In genomic region chr1:72764522-72764921, GRCm38 (mm10) we compare ENCODE assay signal across 22 mouse cellular contexts. TPM values are rescaled to one million over a fixed set of nuclear protein-coding genes. Genes with fewer than 3 reads are reported as not detected.
A peak's percentile ranks its signal among the peaks of the same experiment; 100 is the strongest.
DNase-seq lines count a peak whose midpoint lies in the region; ATAC-seq and TF ChIP-seq lines count a peak whose summit lies in the region.
"Had no signal": no experiment of that assay in that cellular context is flagged by ENCODE, and none has a peak within 500 bp of the region (broad histone marks: within the 10 kb centered on the region; RNA-seq: fewer than 3 reads in every experiment).

No protein-coding gene starts in this region.

- no peak for TF ChIP-seq CTCF in stomach, postnatal 0 days (IDR thresholded peaks at IDR 0.05; ENCODE audit: low read depth)

- H3K4me3 ChIP-seq in embryonic facial prominence, embryonic 15.5 days (replicated peaks): no peak overlapping the region
- H3K4me3 ChIP-seq in midbrain, embryonic 10.5 days: no peak overlapping the region; the same call in 1 of the 2 replicates
- H3K4me3 ChIP-seq in stomach, postnatal 0 days (ENCODE audit: low read depth, low read length): no peak overlapping the region
- H3K4me3 ChIP-seq: heart, embryonic 10.5 days; limb, embryonic 10.5 days; stomach, embryonic 15.5 days had no signal

- no peaks in the 10 kb centered on the region for H3K9me3 ChIP-seq in embryonic facial prominence, embryonic 15.5 days (replicated peaks)
- no peaks in the 10 kb centered on the region for H3K9me3 ChIP-seq in midbrain, embryonic 10.5 days (replicated peaks)
- H3K9me3 ChIP-seq in stomach, postnatal 0 days (ENCODE audit: control insufficient read depth, low read length): no peaks in the 10 kb centered on the region
- H3K9me3 ChIP-seq: heart, embryonic 10.5 days; limb, embryonic 10.5 days; stomach, embryonic 15.5 days had no signal

- H3K27ac ChIP-seq in embryonic facial prominence, embryonic 15.5 days (replicated peaks): peak overlapping the region; percentile 74
- H3K27ac ChIP-seq in midbrain, embryonic 10.5 days (replicated peaks): peak overlapping the region; percentile 80
- H3K27ac ChIP-seq in stomach, postnatal 0 days (replicated peaks): 0 out of 2 replicates have a peak overlapping the region, but pooled peaks have one; percentile 40
- H3K27ac ChIP-seq: heart, embryonic 10.5 days; limb, embryonic 10.5 days; liver, embryonic 14.5 days; stomach, embryonic 15.5 days had no signal

- WGBS in embryonic facial prominence, embryonic 15.5 days: 68% methylated on average over 10 of the region's 10 CpGs
- WGBS in midbrain, embryonic 10.5 days: 75% methylated on average over 10 of the region's 10 CpGs
- WGBS in stomach, postnatal 0 days: 82% methylated on average over 10 of the region's 10 CpGs

- TF ChIP-seq EP300 in stomach, postnatal 0 days (optimal IDR thresholded peaks at IDR 0.05): no peak

- no peak overlapping the region for H3K9ac ChIP-seq in embryonic facial prominence, embryonic 15.5 days
- no peak overlapping the region for H3K9ac ChIP-seq in stomach, postnatal 0 days (ENCODE audit: low read length)
- H3K9ac ChIP-seq: liver, embryonic 14.5 days; stomach, embryonic 15.5 days had no signal

- peaks cover 6% of the 10 kb centered on the region for H3K4me1 ChIP-seq in embryonic facial prominence, embryonic 15.5 days
- peaks cover 17% of the 10 kb centered on the region for H3K4me1 ChIP-seq in midbrain, embryonic 10.5 days
- H3K4me1 ChIP-seq in stomach, postnatal 0 days (replicated peaks; ENCODE audit: control insufficient read depth, insufficient read depth): no peaks in the 10 kb centered on the region
- H3K4me1 ChIP-seq: stomach, embryonic 15.5 days had no signal

- peak; percentile 26 for DNase-seq in retina, postnatal 1 day
- DNase-seq in retina, embryonic 14.5 days (ENCODE audit: low spot score): no peak
- DNase-seq in midbrain, embryonic 10.5 days (ENCODE audit: low spot score): peak; percentile 40
- no peak for DNase-seq in stomach, postnatal 0 days (ENCODE audit: low spot score)
- DNase-seq in kidney, postnatal 10 days: no peak
- no peak for DNase-seq in heart, adult 9 months (ENCODE audit: low spot score in 2 of 2)
- DNase-seq: adrenal gland, adult 8-10 months; cerebellum, adult 9-10 months; embryo, embryonic 11 days; gastrocnemius, postnatal 10 days; heart, postnatal 14 days; kidney, adult 9 months; layer of hippocampus, postnatal 36 days; spleen, adult 18-20 months; thymus, postnatal 4 days had no signal

- no peak overlapping the region for H3K4me2 ChIP-seq in embryonic facial prominence, embryonic 15.5 days (replicated peaks)
- no peak overlapping the region for H3K4me2 ChIP-seq in stomach, postnatal 0 days (replicated peaks; ENCODE audit: low read depth)
- H3K4me2 ChIP-seq: stomach, embryonic 15.5 days had no signal

- no peaks in the 10 kb centered on the region for H3K27me3 ChIP-seq in embryonic facial prominence, embryonic 15.5 days
- no peaks in the 10 kb centered on the region for H3K27me3 ChIP-seq in midbrain, embryonic 10.5 days (ENCODE audit: low read depth, poor library complexity, severe bottlenecking)
- H3K27me3 ChIP-seq in stomach, postnatal 0 days (ENCODE audit: control insufficient read depth, insufficient read depth, low read length): no peaks in the 10 kb centered on the region
- H3K27me3 ChIP-seq: stomach, embryonic 15.5 days had no signal

- no peaks in the 10 kb centered on the region for H3K36me3 ChIP-seq in embryonic facial prominence, embryonic 15.5 days
- H3K36me3 ChIP-seq in midbrain, embryonic 10.5 days: no peaks in the 10 kb centered on the region
- H3K36me3 ChIP-seq in stomach, postnatal 0 days (ENCODE audit: control insufficient read depth, insufficient read depth, low read length): no peaks in the 10 kb centered on the region
- H3K36me3 ChIP-seq: heart, embryonic 10.5 days; limb, embryonic 10.5 days; stomach, embryonic 15.5 days had no signal

- ATAC-seq in embryonic facial prominence, embryonic 15.5 days (ENCODE audit: insufficient number of reproducible peaks, low FRiP score, low TSS enrichment, low read depth): no peak
- ATAC-seq in stomach, postnatal 0 days (ENCODE audit: low FRiP score, low TSS enrichment): no peak
- ATAC-seq in cerebellum, adult (ENCODE audit: insufficient number of reproducible peaks, low FRiP score, low TSS enrichment): no peak
- ATAC-seq: lung, postnatal 0 days had no signal

RNA-seq across cellular contexts. Expression of gene Rpl37a, which starts 53.4 kb away (rescaled TPM):
- polyA plus RNA-seq in embryonic facial prominence, embryonic 15.5 days (2015; fragmentation: Nextera tagmentation; extraction: Ambion mirVana): 1,883 and 1,967 TPM in 2 replicates
- 1,262 and 1,429 TPM in 2 replicates for polyA plus RNA-seq in midbrain, embryonic 10.5 days (2016; fragmentation: Nextera tagmentation; extraction: Ambion mirVana)
- polyA plus RNA-seq in stomach, postnatal 0 days (2015; fragmentation: Nextera tagmentation; extraction: Ambion mirVana): 2,096 and 2,231 TPM in 2 replicates

RNA-seq across cellular contexts. Expression of gene Igfbp2, which starts 59.8 kb away (rescaled TPM):
- polyA plus RNA-seq in embryonic facial prominence, embryonic 15.5 days (2015; fragmentation: Nextera tagmentation; extraction: Ambion mirVana): 728 and 790 TPM in 2 replicates
- 585 and 600 TPM in 2 replicates for polyA plus RNA-seq in midbrain, embryonic 10.5 days (2016; fragmentation: Nextera tagmentation; extraction: Ambion mirVana)
- polyA plus RNA-seq in stomach, postnatal 0 days (2015; fragmentation: Nextera tagmentation; extraction: Ambion mirVana): 304 and 499 TPM in 2 replicates

Comparison
In these comparisons a context has a peak if more than half of its experiments do, and no peak if none do; other contexts are left out.
1. DNase-seq: peak in retina, postnatal 1 day (single experiment) and midbrain, embryonic 10.5 days (single experiment); none in retina, embryonic 14.5 days (single experiment), stomach, postnatal 0 days (single experiment), kidney, postnatal 10 days (single experiment) and heart, adult 9 months (0 of 2).
2. Peak in every context shown above with its lines, with median percentiles within 50 percentile points of each other: H3K27ac ChIP-seq.